Comparison of ENCODE assay signal across 20 mouse cellular contexts in the genomic region with DNA sequence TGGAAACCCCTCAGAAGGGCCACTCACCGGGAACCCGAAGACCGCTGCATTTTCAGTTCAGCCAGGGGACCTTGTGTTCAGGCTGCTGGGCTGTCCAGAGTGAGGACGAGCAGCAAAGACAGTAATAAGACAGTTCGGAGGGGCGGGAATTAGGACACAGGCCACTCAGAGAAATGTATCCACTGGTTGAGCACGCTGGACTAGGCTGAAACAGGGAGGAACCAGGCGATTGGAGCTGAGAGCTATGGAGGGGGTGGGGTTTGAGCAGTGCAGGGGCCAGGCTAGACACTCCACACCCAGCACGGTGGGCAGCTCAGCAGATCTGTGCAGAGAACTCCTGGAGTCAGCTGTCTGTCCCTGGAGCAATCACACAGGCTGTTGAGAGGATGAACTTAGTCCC. TPM values are rescaled to one million over a fixed set of nuclear protein-coding genes. Genes with fewer than 3 reads are reported as not detected.
"Had no signal": no experiment of that assay in that cellular context is flagged by ENCODE, and none has a peak within 500 bp of the region (broad histone marks: within the 10 kb centered on the region; RNA-seq: fewer than 3 reads in every experiment).

Dmrtc1a (minus strand) TSS at position 101 of the 400 bp plus-strand sequence.
1700011M02Rik (plus strand) TSS at position 319 of the 400 bp plus-strand sequence.

RNA-seq across cellular contexts. Expression of gene Dmrtc1a, which starts in this region (rescaled TPM):
- polyA plus RNA-seq: erythroblast, embryonic 14.5 days; forebrain, embryonic 10.5 days had no signal

RNA-seq across cellular contexts. Expression of gene 1700011M02Rik, which starts in this region (rescaled TPM):
- polyA plus RNA-seq: cerebellum, adult 2 months; cortical plate, adult 2 months; embryonic facial prominence, embryonic 10.5 days; embryonic facial prominence, embryonic 11.5 days; embryonic facial prominence, embryonic 12.5 days; embryonic facial prominence, embryonic 13.5 days; embryonic facial prominence, embryonic 14.5 days; embryonic facial prominence, embryonic 15.5 days; erythroblast, embryonic 14.5 days; forebrain, embryonic 10.5 days; forebrain, embryonic 11.5 days; forebrain, embryonic 12.5 days; forebrain, embryonic 13.5 days; forebrain, embryonic 14.5 days; forebrain, embryonic 15.5 days; forebrain, embryonic 16.5 days; forebrain, postnatal 0 days; frontal cortex, adult 2 months; gonadal fat pad, adult 2 months; heart, adult 2 months had no signal
